Mouse (Mus musculus) hindbrain, embryonic 14.5 days (tissue): ENCODE data around the gene Esrrg. TPM values are rescaled to one million over a fixed set of nuclear protein-coding genes. Genes with fewer than 3 reads are reported as not detected.

Experiments used
- ATAC-seq: fragments of 200-750 bp; cut with Nextera tagmentation; 2 replicates; pipeline ENCODE4 v1.8.0; 2017; ENCODE audit warnings: moderate number of reproducible peaks, mild to moderate bottlenecking, moderate TSS enrichment, moderate library complexity; ENCODE audit not compliant: low FRiP score
- DNase-seq: peaks from one replicate; pipeline ENCODE4 v3.0.0-alpha.2; 2015; ENCODE audit warnings: low spot score
- H3K27ac ChIP-seq: fragments of 300-500 bp; sonication (generic); 2 replicates; pipeline ENCODE4 v1.5.1; 2014; ENCODE audit warnings: mild to moderate bottlenecking, moderate library complexity
- H3K27me3 ChIP-seq: fragments of 300-500 bp; sonication (generic); 2 replicates; pipeline ENCODE4 v1.6.1; 2014; ENCODE audit warnings: mild to moderate bottlenecking, low read length, mixed read lengths; ENCODE audit not compliant: control insufficient read depth, insufficient read depth
- H3K36me3 ChIP-seq: fragments of 300-500 bp; sonication (generic); replicated peaks from 2 replicates; pipeline ENCODE4 v1.6.1; 2014; ENCODE audit not compliant: control insufficient read depth, insufficient read depth
- H3K4me1 ChIP-seq: fragments of 300-500 bp; sonication (generic); replicated peaks from 2 replicates; pipeline ENCODE4 v1.6.1; 2014; ENCODE audit warnings: antibody characterized with exemption, low read length, mixed read lengths; ENCODE audit not compliant: control insufficient read depth, insufficient read depth
- H3K4me2 ChIP-seq: fragments of 300-500 bp; sonication (generic); replicated peaks from 2 replicates; pipeline ENCODE4 v1.6.1; 2014; ENCODE audit warnings: mild to moderate bottlenecking, moderate library complexity
- H3K4me3 ChIP-seq: fragments of 300-500 bp; sonication (generic); replicated peaks from 2 replicates; pipeline ENCODE4 v1.5.1; 2014; ENCODE audit warnings: mild to moderate bottlenecking, low read length
- H3K9ac ChIP-seq: fragments of 300-500 bp; sonication (generic); 2 replicates; pipeline ENCODE4 v1.6.1; 2014
- H3K9me3 ChIP-seq: fragments of 300-500 bp; sonication (generic); 2 replicates; pipeline ENCODE4 v1.6.1; 2016; ENCODE audit warnings: low read length; ENCODE audit not compliant: control insufficient read depth
- WGBS: fragments of 180-500 bp; shearing (Covaris S2); extraction: QIAGEN DNeasy Blood & Tissue Kit; methylation state at CpG from one replicate; pipeline ENCODE4 v1.1.7; 2014; 5-methylcytosine and 5-hydroxymethylcytosine counted together
- polyA plus RNA-seq: library from polyadenylated mRNA; unstranded; fragments of >200 nt; fragmentation: Nextera tagmentation; extraction: Ambion mirVana; gene quantifications from 2 replicates; pipeline ENCODE4 v1.2.1, GENCODE M21; 2014

The Esrrg gene
- polyA plus RNA-seq = 46.8 and 54.2 TPM in 2 replicates

DNA sequence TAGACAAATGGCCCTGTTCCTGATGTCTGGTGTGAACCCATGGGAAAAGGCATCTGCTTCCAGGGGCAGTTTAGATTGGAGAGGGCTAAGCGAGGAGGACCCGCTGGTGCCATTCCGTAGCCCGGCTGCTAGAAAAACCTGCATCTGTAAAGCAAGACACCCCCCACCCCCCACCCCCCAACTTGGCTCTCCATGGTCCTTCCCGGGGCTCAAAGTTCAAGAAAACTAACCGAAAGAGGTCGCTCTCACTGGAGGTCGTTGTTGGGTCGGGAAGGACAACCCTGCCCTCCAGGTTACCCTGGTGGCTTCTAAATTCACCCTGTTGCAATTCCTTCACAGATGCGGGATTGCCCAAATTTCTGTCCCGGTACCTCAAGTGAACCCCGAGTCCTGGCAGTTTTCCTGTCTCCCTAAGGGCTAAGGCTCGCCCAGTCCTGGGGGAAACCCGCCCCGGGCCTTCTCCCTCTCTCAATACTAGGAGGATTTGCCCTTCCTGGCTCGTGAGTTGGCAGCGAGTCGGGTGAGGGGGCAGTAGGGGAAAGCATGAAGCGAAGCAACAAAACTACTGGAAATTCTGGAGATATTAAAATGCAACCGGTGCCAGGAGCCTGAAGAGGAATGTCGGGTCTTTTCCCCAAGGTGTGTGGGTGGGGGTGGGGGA is at the start of gene Esrrg:
Gene Esrrg, plus strand, starts transcription at position 531 of the 661 bp plus-strand sequence.
- Histone ChIP-seq H3K36me3 (no peaks in the 10 kb centered on the region), H3K27me3 (peaks cover 85% of the 10 kb centered on the region), H3K9me3 (no peaks in the 10 kb centered on the region), H3K9ac (peak within 1 kb of the TSS; percentile 38), H3K27ac (no peak within 1 kb of the TSS), H3K4me1 (peaks cover 47% of the 10 kb centered on the region), H3K4me2 (peak within 1 kb of the TSS; percentile 66), H3K4me3 (peak within 1 kb of the TSS; percentile 34)
- no peak for DNase-seq
- no peak for ATAC-seq
- WGBS = 2% methylated on average over 21 of the region's 21 CpGs

DNA sequence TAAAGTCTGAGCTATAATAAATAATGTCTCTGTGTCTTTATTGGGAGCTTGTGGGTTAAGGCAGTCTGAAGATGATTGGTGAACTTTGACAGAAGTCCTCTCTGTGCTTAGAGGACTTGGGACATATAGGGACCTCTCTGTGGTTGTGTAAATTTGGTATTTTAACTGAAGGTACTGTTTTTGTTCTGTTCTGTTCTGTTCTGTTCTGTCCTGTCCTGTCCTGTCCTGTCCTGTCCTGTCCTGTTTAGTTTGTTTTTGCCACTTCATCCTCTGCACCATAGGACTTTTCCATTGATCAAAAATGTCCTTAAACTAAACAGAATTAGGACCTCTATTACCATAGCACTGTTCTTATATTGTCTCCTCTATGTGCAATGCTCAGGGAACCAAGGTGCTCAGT is 24.6 kb upstream of the Esrrg start:
- no peaks in the 10 kb centered on the region for H3K9me3 ChIP-seq
- no peaks in the 10 kb centered on the region for H3K27me3 ChIP-seq
- no peaks in the 10 kb centered on the region for H3K4me1 ChIP-seq
- H3K27ac ChIP-seq = no peak overlapping the region
- ATAC-seq (no peak), DNase-seq (no peak)
- no peaks in the 10 kb centered on the region for H3K36me3 ChIP-seq
- H3K4me2 ChIP-seq = no peak overlapping the region
- no peak overlapping the region for H3K9ac ChIP-seq
- H3K4me3 ChIP-seq = no peak overlapping the region

- Histone ChIP-seq H3K4me3 (no peak overlapping the region), H3K4me1 (no peaks in the 10 kb centered on the region), H3K27ac (no peak overlapping the region), H3K9me3 (no peaks in the 10 kb centered on the region), H3K36me3 (no peaks in the 10 kb centered on the region), H3K4me2 (no peak overlapping the region), H3K9ac (no peak overlapping the region), H3K27me3 (no peaks in the 10 kb centered on the region)
- WGBS = 92% methylated on average over 8 of the region's 8 CpGs
- DNase-seq (no peak), ATAC-seq (no peak)
Measured at GRCm38 (mm10) chr1:187586541-187587075, 22.0 kb upstream of the Esrrg start.

DNA sequence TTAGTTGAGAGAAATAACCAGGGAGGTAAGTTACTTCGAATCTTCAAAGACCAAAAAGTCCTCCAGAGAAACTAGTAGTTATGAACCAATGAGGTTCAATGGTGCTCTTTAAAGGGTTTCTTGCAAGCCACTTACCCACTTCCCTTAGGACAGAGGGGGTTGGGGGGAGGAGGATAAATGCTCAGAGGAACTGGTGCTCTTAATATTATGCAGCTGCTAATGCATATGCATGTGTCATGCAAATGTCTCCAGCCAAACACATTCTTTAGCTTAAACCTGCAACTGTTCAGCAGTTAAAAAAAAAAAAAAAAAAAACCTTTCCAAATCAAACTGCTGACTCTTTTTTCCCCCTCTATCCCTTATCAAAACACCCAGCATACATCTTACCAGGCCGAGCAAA is 5.6 kb upstream of the Esrrg start:
- no peaks in the 10 kb centered on the region for H3K36me3 ChIP-seq
- no peak overlapping the region for H3K27ac ChIP-seq
- 55% methylated on average over 2 of the region's 2 CpGs for WGBS
- H3K4me3 ChIP-seq = no peak overlapping the region
- peaks cover 36% of the 10 kb centered on the region for H3K4me1 ChIP-seq
- peaks cover 40% of the 10 kb centered on the region for H3K27me3 ChIP-seq
- no peaks in the 10 kb centered on the region for H3K9me3 ChIP-seq
- ATAC-seq = no peak
- no peak for DNase-seq
- no peak overlapping the region for H3K9ac ChIP-seq
- H3K4me2 ChIP-seq = no peak overlapping the region

GRCm38 (mm10) chr1:187604063-187604484 is 4.5 kb upstream of the Esrrg start:
- no peak overlapping the region for H3K9ac ChIP-seq
- peaks cover 46% of the 10 kb centered on the region for H3K4me1 ChIP-seq
- WGBS = 4% methylated on average over 11 of the region's 11 CpGs
- H3K27ac ChIP-seq = no peak overlapping the region
- H3K4me2 ChIP-seq = peak overlapping the region; percentile 17; the same call in 1 of the 2 replicates
- ATAC-seq = no peak
- peaks cover 52% of the 10 kb centered on the region for H3K27me3 ChIP-seq
- no peak overlapping the region for H3K4me3 ChIP-seq
- H3K36me3 ChIP-seq = no peaks in the 10 kb centered on the region
- no peaks in the 10 kb centered on the region for H3K9me3 ChIP-seq
- no peak for DNase-seq

GRCm38 (mm10) chr1:187604691-187605310 is 3.8 kb upstream of the Esrrg start:
- H3K36me3 ChIP-seq = no peaks in the 10 kb centered on the region
- DNase-seq (no peak), ATAC-seq (no peak)
- peaks cover 47% of the 10 kb centered on the region for H3K4me1 ChIP-seq
- no peaks in the 10 kb centered on the region for H3K9me3 ChIP-seq
- peak overlapping the region; percentile 13; the same call in 1 of the 2 replicates for H3K9ac ChIP-seq
- peak overlapping the region; percentile 17 for H3K4me3 ChIP-seq
- WGBS = 5% methylated on average over 24 of the region's 24 CpGs
- H3K4me2 ChIP-seq = peak overlapping the region; percentile 54
- H3K27ac ChIP-seq = no peak overlapping the region
- H3K27me3 ChIP-seq = peaks cover 59% of the 10 kb centered on the region

- H3K9ac ChIP-seq = peak overlapping the region; percentile 13; the same call in 1 of the 2 replicates
- peaks cover 67% of the 10 kb centered on the region for H3K27me3 ChIP-seq
- H3K4me2 ChIP-seq = peak overlapping the region; percentile 54
- DNase-seq (peak; percentile 46), ATAC-seq (no peak)
- H3K9me3 ChIP-seq = no peaks in the 10 kb centered on the region
- no peak overlapping the region for H3K27ac ChIP-seq
- H3K36me3 ChIP-seq = no peaks in the 10 kb centered on the region
- H3K4me1 ChIP-seq = peaks cover 47% of the 10 kb centered on the region
- peak overlapping the region; percentile 17 for H3K4me3 ChIP-seq
- 2% methylated on average over 32 of the region's 32 CpGs for WGBS
Measured at GRCm38 (mm10) chr1:187605391-187606270, 3.0 kb upstream of the Esrrg start.

DNA sequence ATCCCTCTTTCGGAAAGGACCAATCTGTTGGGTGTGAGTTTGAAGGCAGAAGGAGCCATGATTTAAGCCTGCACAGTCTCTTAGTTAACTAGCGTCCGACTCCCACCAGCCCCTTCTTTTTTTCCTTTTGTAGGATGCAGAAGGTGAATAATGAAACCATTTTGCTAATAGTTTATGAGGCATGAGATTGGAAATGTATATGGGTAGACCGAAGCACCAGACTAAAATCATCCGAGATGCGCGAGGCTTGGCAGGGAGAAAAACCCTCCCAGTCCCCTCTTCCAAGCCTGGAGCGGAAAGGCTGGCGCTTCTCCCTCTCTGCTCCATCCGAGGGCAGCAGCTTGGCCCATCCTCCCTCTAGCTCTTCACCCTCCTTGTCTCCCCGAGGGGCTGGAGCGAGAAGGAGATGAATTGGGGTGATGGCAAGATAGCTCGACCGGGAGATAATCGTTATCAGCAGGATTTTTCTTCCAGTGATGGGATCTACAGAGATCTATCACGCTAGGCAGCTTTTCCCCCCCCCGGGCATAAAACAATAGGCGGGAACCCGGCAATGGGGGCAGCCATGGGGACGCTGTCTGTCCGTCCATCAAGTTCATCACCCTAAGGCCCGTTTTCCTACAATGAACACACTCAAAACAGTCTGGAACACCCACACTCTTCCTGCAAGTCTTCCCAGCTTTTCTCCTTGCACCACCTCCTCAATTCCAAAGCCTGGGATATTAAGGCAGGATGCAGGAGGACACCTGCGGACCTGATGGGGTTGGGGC is 2.1 kb upstream of the Esrrg start:
- H3K27me3 ChIP-seq = peaks cover 75% of the 10 kb centered on the region
- peaks cover 47% of the 10 kb centered on the region for H3K4me1 ChIP-seq
- H3K4me3 ChIP-seq = no peak overlapping the region
- H3K9ac ChIP-seq = no peak overlapping the region
- H3K36me3 ChIP-seq = no peaks in the 10 kb centered on the region
- ATAC-seq (no peak), DNase-seq (no peak)
- no peaks in the 10 kb centered on the region for H3K9me3 ChIP-seq
- H3K4me2 ChIP-seq = peak overlapping the region; percentile 28
- H3K27ac ChIP-seq = no peak overlapping the region
- WGBS = 6% methylated on average over 23 of the region's 23 CpGs
